Mouse (Mus musculus): ENCODE results near the gene Des.

Des gene

GRCm38 (mm10) chr1:75360112-75361031 is at the start of gene Des:
Gene Des (plus strand): TSS chr1:75360329.
- no peak for DNase-seq (ENCODE audit: low read depth, low spot score)

GRCm38 (mm10) chr1:75311694-75312093 is 48.4 kb upstream of the Des start:
- no peak for DNase-seq (ENCODE audit: low read depth, low spot score)

DNA sequence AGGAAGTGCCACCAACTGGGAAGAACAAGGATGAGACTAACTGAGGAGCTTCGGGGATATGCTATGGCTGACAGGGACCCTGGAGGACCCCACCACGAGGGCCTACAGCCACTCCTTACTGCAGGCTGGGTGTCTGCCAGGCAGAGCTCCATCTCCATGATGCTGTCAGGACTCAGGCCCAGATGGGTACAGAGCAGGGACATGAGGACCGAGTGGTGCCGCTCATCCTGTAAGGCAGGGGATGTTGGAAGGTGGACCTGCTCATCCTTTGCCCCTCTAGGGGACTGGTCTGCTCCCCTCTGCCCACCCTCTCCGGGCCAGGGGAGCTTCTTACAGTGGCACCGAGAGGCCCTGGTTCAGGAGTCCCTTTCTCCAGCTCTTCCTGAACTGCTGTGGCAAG is 45.1 kb upstream of the Des start:
- DNase-seq (ENCODE audit: low read depth, low spot score): no peak

DNA sequence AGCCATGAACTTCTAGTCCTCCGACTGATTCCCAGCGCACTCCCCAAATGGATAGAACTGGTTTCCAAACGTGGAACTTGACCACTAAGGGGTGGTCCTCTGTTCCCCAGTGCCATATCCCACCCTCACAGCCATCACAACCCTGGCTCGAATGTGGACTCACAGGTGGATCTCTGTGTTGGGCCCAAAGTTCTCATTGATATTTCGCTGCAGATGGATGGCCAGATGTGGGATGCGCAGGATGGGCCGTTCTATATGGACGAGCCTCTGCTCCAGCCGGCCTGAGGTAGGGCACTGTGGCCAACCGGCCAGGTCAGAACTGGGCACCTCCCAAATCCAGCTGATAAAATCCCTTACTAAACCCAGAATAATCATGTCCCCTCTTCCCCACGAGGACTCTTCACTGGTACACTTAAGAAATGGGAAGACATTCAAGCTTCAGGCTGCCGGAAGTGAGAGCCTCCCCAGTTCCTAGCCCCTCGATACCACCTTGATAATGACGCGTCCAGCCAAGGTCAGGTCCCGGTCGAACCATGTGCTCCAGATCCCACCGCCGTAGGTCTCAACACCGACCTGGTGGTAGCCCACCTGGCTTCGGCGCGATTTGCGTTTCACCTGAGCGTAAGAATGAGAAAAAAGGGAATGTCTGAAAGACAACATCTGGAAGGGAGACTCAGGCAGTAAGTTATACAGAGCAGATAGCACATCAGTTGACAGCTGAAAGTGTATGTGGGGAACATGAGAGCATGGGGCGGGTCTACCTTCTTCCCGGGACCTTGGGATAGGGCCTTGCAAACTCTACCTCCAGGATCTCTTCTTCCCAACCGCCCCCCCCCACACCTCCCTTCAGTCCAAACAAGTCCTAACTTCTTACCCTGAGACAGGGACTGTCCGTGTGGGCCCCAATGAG is 44.4 kb upstream of the Des start:
- no peak for DNase-seq (ENCODE audit: low read depth, low spot score)

DNA sequence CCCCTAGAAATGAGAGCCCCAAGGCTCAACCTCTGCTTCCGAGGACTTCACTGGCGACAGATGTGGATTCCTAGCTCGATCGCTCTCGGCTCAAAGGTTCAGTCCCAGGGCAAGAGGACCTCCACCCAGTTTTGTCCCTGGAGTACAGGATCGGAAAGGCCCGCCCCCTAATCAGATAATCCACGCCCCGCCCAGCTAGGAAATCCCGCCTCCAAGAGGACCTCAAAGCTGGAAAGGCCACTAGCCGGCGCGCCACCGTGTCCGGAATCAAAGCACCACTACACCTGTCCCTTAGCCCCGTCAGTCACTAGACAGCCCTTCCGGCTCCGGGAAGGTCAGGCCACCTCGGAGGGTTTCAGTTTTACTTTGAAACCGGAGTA is 43.3 kb upstream of the Des start:
- peak; percentile 85 for DNase-seq (ENCODE audit: low read depth, low spot score)

DNA sequence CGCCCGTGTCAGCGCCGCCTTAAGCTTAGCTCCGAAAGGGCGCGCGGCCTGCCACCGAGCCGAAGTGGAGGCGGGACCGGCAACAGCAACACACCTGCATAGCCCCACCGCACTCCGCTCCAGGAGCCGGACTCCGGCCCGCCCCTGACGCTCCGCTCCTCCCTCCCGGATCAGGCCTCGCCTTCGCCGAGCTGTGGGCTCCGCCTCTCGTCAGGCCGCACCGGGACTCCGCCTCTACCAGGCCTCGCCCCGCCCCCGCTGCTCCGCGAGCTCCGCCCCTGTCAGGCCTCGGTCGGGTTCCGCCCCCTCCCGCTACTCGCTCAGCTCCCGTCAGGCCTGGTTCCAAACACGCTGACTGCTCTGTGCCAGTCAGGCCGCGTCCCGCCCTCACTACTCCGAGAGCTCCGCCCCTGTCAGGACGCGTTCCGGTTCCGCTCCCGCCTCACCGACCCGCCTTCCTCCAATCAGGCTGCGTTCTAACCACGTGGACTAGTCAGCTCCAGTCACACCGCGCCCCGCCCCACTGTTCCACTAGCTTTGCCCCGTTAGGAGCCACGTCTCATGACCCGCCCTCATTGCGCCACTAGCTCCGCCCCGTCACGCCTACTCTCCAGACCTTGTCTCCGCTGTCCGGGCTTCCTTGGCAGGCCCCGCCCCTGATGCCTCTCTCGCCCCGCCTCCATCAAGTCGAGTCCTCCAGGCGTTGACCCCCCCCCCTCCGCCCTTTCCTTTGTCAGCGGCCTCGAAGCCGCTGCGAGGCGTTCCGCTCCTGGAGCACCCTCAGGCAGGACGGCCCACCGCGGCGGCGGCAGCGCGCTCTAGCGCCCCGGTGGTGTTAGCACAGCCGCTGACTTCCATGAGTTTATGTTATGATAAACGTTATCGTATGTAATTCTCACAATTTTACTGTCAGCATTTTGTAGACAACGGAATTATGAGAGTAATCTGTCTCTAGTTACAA is 42.6 kb upstream of the Des start, which contains the start of gene Dnpep:
Gene Dnpep, minus strand, starts transcription at position 750 of the 961 bp plus-strand sequence.
- peak; percentile 100 for DNase-seq (ENCODE audit: low read depth, low spot score)

- no peak for DNase-seq (ENCODE audit: low read depth, low spot score)
Measured at GRCm38 (mm10) chr1:75318301-75318700, 41.8 kb upstream of the Des start.

DNA sequence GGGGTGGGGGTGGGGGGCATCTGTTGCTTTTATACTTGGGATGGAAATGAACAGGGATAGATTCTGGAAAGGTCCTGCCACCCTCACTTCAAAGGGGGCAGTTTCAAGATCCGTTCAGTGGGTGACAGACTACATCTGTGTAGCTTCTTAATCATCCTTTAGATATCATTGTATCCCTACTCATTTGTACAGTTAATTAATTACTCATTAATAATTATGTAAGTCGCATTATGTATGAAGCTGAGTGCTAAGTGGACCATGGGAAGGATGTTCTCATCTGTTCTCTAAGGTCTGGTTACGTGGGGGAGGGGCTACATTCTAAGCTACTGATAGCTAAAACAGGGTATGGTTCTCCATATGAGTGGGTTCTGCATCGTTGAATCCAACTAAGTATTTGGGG is 41.4 kb upstream of the Des start:
- no peak for DNase-seq (ENCODE audit: low read depth, low spot score)

GRCm38 (mm10) chr1:75319166-75319565 is 41.0 kb upstream of the Des start:
- DNase-seq (ENCODE audit: low read depth, low spot score): no peak

DNA sequence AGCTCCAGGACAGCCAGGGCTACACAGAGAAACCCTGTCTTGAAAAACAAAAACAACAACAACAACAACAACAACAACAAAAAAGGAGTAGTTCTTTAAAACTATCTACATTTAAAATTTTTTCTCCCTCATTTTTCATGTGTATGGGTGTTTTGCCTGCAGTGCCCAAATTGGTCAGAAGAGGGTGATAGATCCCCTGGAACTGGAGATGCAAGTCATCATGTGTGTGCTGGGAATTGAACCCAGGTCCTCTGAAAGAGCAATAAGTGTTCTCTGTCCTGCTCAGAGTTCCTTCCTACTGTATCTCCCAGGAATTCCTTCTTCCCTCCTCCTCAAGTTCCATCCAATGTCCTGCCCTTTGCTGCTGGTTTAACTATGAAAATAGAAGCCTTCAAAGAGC is 32.7 kb upstream of the Des start:
- DNase-seq (ENCODE audit: low read depth, low spot score): no peak

DNA sequence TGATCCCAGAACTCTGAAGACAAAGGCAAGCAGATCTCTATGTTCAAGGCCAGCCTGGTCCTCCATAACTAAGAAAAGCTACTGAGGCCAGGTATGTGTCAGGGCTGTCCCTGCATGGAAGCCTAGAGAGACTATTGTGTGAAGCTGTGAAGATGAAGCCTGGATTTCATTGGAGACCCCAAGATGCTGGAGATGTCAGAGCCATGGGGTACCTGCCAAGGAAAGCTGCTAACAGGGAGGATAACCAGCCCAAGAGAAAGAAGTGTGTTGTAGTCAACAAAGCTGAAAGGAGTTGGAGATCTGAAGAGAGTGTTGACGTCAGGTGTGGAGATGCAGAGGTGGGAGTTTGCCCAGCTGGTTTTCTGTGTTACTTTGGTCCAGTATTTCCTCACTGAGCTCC is 28.9 kb upstream of the Des start:
- no peak for DNase-seq (ENCODE audit: low read depth, low spot score)

DNA sequence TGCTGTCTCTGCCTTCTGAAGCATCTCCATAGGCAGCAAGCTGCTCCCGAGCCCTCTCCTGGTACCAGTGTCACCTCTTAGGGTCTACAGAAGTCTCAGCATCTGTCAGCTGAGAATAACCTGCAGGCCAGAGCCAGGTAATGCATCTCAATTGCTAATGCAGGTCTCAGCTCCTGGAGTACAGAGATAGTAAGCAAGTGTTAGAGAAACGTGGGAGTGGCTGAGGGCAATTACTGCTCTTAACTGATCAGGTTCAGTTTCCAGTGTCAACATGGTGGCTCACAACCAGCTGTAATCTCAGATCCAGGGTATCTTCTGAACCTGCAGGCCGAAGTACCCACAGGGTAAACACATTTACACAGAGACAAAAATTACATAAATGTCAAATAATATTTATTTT is 23.7 kb upstream of the Des start:
- no peak for DNase-seq (ENCODE audit: low read depth, low spot score)

DNA sequence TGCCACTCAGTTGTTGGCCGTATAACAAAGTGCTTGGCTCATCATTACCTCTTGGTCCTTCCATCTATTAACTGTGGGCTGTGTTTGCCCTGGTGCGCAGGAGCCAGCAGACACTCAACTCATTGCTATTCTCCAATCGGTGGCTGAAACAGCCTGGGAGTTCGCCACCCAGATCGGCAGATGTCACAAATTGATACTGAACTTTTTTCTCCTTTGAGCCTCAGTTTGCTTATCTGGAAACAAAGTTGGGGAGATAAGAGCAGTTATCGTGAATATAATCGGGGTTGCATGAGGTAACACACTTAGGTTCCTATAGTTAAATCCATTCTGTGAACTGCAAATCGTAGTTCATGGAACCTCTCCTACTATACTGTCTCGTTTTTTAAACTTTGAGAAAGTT is 23.0 kb upstream of the Des start:
- no peak for DNase-seq (ENCODE audit: low read depth, low spot score)

GRCm38 (mm10) chr1:75338091-75338694 is 21.9 kb upstream of the Des start:
- peak; percentile 42 for DNase-seq (ENCODE audit: low read depth, low spot score)

GRCm38 (mm10) chr1:75339337-75339736 is 20.8 kb upstream of the Des start:
- no peak for DNase-seq (ENCODE audit: low read depth, low spot score)

- DNase-seq (ENCODE audit: low read depth, low spot score): no peak
Measured at GRCm38 (mm10) chr1:75340519-75340918, 19.6 kb upstream of the Des start.

- DNase-seq (ENCODE audit: low read depth, low spot score): peak; percentile 91
Measured at GRCm38 (mm10) chr1:75342874-75343416, 17.2 kb upstream of the Des start.

- no peak for DNase-seq (ENCODE audit: low read depth, low spot score)
Measured at GRCm38 (mm10) chr1:75344291-75345035, 15.7 kb upstream of the Des start.

- no peak for DNase-seq (ENCODE audit: low read depth, low spot score)
Measured at GRCm38 (mm10) chr1:75345036-75345935, 14.8 kb upstream of the Des start.

Measured in 3T3-L1 (cell line).